Mouse (Mus musculus) left cerebral cortex, postnatal 36 days (tissue): ENCODE measurements around the gene Cox6a2. TPM values are rescaled to one million over a fixed set of nuclear protein-coding genes. Genes with fewer than 3 reads are reported as not detected.
"Not testable (repeated sequence)": the region's sequence is repeated elsewhere in the genome, so short reads cannot be mapped to it uniquely, and the experiment has no call there.

Experiments used
- DNase-seq, 2 experiments: peaks; one replicate each; pipeline ENCODE4 v3.0.0; 2021 to 2022; ENCODE audit warnings: low spot score in 2 of 2, mixed read lengths in 1 of 2
- intact Hi-C: fragments of 180-260 bp; cut with DNase I; formaldehyde crosslinking; loops from one replicate; pipeline ENCODE4 v1.15.1; 2025
- total RNA-seq, 2 experiments: library from RNA; stranded (reverse); gene quantifications; 2 replicates each; pipeline ENCODE4 v1.2.3; 2021

Gene Cox6a2
- total RNA-seq, 2 experiments from 2014 or later: 7.4 to 8.7 TPM

DNA sequence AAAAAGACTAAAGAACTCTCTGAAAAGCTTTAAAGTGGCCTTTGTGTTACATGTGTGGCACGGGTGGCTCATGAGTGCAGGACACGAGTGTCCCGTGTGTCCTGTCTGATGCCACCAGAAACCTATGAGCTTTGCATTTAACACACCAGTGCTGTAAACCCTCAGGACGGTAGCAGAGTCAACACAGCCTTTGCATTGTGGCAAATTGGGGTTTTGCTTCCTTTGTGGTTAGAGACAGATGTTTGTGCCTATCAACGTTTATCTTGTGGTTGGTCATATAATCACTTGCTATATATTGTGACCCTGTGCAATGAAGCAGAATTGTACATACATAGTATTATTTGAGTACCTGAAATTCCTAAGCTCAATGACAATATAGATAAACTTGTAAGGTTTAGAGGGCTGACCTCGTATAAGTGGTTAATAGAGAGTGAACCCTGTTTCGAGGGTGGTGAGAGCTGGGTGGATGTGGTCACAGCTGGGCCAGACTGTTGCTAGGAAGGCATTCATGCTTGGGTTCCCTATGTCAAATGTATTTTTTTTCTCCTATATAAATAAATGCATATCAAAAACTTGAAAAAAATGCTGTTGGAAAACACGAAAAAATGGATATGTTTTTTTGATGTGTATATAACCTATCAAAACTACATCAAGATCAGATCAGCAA lies 47.4 kb downstream of the Cox6a2 start:
- not testable (repeated sequence) for DNase-seq

More for the DNA sequence above, 47.4 kb downstream of the Cox6a2 start:
- intact Hi-C loops: not testable (repeated sequence)

Other genes starting within 250 kb of the Cox6a2 start
- gene Fus, start 238.9 kb downstream of the Cox6a2 start, total RNA-seq: 100 to 1,000 TPM; 259 to 349 TPM
- gene Pycard, start 212.5 kb downstream of the Cox6a2 start, total RNA-seq: 1 to 10 TPM in 1 of 2 experiments, under 1 TPM in 1; 0.79 to 1.8 TPM
- gene Trim72, start 202.4 kb downstream of the Cox6a2 start, total RNA-seq: under 1 TPM; 0.96 to 0.97 TPM
- gene Itgam, start 143.7 kb downstream of the Cox6a2 start, total RNA-seq: 10 to 100 TPM; 10.2 to 12.1 TPM
- not detected for gene Gm49368, start 143.7 kb downstream of the Cox6a2 start, total RNA-seq
- gene Itgax, start 76.8 kb downstream of the Cox6a2 start, total RNA-seq: under 1 TPM in 1 of 2 experiments, not detected in 1; 0.32 TPM
- gene Itgad, start 52.0 kb downstream of the Cox6a2 start, total RNA-seq: 1 to 10 TPM in 1 of 2 experiments, under 1 TPM in 1; 0.45 to 1.3 TPM
- 10 to 100 TPM; 11.3 to 13.6 TPM for gene Armc5, start 31.0 kb upstream of the Cox6a2 start, total RNA-seq
- gene 9130023H24Rik, start 31.6 kb upstream of the Cox6a2 start, total RNA-seq: 1 to 10 TPM; 2.7 to 3.7 TPM
- 10 to 100 TPM; 19.0 to 22.6 TPM for gene Tgfb1i1, start 40.4 kb upstream of the Cox6a2 start, total RNA-seq
- gene Slc5a2, start 59.3 kb upstream of the Cox6a2 start, total RNA-seq: not detected
- 10 to 100 TPM; 23.5 to 26.3 TPM for gene BC017158, start 91.8 kb upstream of the Cox6a2 start, total RNA-seq
- 10 to 100 TPM; 47.8 to 50.1 TPM for gene Rgs10, start 212.4 kb upstream of the Cox6a2 start, total RNA-seq